In the genomic region with DNA sequence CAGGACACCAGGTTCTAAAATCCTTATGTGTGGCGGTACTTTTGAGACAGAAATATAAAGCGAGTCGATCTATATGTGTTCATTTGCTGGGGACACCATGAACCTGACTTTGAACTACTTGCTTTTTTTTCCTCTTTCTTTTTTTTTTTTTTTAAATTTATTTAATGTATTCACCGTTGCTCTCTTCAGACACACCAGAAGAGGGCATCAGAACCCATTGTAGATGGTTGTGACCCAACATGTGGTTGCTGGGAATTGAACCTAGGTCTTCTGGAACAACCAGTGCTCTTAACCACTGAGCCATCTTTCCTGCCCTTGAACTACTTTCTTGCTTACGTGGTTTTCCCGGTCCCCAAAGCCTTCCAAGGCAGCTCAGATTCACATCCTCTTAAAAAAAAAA, we compare ENCODE assay signal across 8 mouse cellular contexts. TPM values are rescaled to one million over a fixed set of nuclear protein-coding genes. Genes with fewer than 3 reads are reported as not detected.
DNase-seq lines count a peak whose midpoint lies in the region; ATAC-seq lines count a peak whose summit lies in the region.

No protein-coding gene starts in this region.

- WGBS in kidney, embryonic 15.5 days: 41% methylated on average over 6 of the region's 6 CpGs
- WGBS in hindbrain, embryonic 15.5 days: 47% methylated on average over 6 of the region's 6 CpGs
- 48% methylated on average over 6 of the region's 6 CpGs for WGBS in midbrain, embryonic 16.5 days

- ATAC-seq in kidney, embryonic 15.5 days (replicated peaks; ENCODE audit: low FRiP score): no peak
- no peak for ATAC-seq in hindbrain, embryonic 15.5 days (ENCODE audit: low FRiP score, low read depth)
- no peak for ATAC-seq in midbrain, embryonic 16.5 days

- no peaks in the 10 kb centered on the region for H3K9me3 ChIP-seq in kidney, embryonic 15.5 days (replicated peaks)
- H3K9me3 ChIP-seq in hindbrain, embryonic 15.5 days: no peaks in the 10 kb centered on the region
- no peaks in the 10 kb centered on the region for H3K9me3 ChIP-seq in midbrain, embryonic 16.5 days (replicated peaks; ENCODE audit: control insufficient read depth, low read length, poor library complexity, severe bottlenecking)

- H3K4me2 ChIP-seq in kidney, embryonic 15.5 days: peak overlapping the region; percentile 76
- H3K4me2 ChIP-seq in hindbrain, embryonic 15.5 days: peak overlapping the region; percentile 67
- H3K4me2 ChIP-seq in midbrain, embryonic 16.5 days (ENCODE audit: low read length): peak overlapping the region; percentile 73

- no peak for DNase-seq in kidney, adult 18-20 months
- no peak for DNase-seq in right cerebral cortex, postnatal 10 days (ENCODE audit: low spot score in 2 of 2)
- DNase-seq in thymus, postnatal 25 days: no peak
- no peak for DNase-seq in adrenal gland, adult 2 months

- H3K4me1 ChIP-seq in kidney, embryonic 15.5 days: peaks cover 19% of the 10 kb centered on the region
- peaks cover 12% of the 10 kb centered on the region for H3K4me1 ChIP-seq in brown adipose tissue, adult 24 weeks (ENCODE audit: control insufficient read depth, insufficient read depth, insufficient read length, low read length)
- peaks cover 40% of the 10 kb centered on the region for H3K4me1 ChIP-seq in hindbrain, embryonic 15.5 days (replicated peaks)
- H3K4me1 ChIP-seq in midbrain, embryonic 16.5 days (ENCODE audit: control insufficient read depth, insufficient read depth, low read length): peaks cover 30% of the 10 kb centered on the region

- no peaks in the 10 kb centered on the region for H3K27me3 ChIP-seq in kidney, embryonic 15.5 days
- no peaks in the 10 kb centered on the region for H3K27me3 ChIP-seq in hindbrain, embryonic 15.5 days
- no peaks in the 10 kb centered on the region for H3K27me3 ChIP-seq in midbrain, embryonic 16.5 days (ENCODE audit: control insufficient read depth, insufficient read depth, low read depth, low read length)

- peak overlapping the region; percentile 89 for H3K27ac ChIP-seq in kidney, embryonic 15.5 days
- H3K27ac ChIP-seq in brown adipose tissue, adult 24 weeks (replicated peaks; ENCODE audit: low read depth, low read length): peak overlapping the region; percentile 85
- peak overlapping the region; percentile 92 for H3K27ac ChIP-seq in hindbrain, embryonic 15.5 days (replicated peaks)
- peak overlapping the region; percentile 95 for H3K27ac ChIP-seq in midbrain, embryonic 16.5 days (ENCODE audit: low read length)

- H3K9ac ChIP-seq in kidney, embryonic 15.5 days: peak overlapping the region; percentile 89
- peak overlapping the region; percentile 66 for H3K9ac ChIP-seq in hindbrain, embryonic 15.5 days
- peak overlapping the region; percentile 84 for H3K9ac ChIP-seq in midbrain, embryonic 16.5 days (ENCODE audit: low read depth, low read length)

- peak overlapping the region; percentile 99 for H3K4me3 ChIP-seq in kidney, embryonic 15.5 days (replicated peaks)
- H3K4me3 ChIP-seq in brown adipose tissue, adult 24 weeks (ENCODE audit: insufficient read depth, low read depth, low read length): peak overlapping the region; percentile 76
- H3K4me3 ChIP-seq in hindbrain, embryonic 15.5 days: peak overlapping the region; percentile 67
- peak overlapping the region; percentile 84 for H3K4me3 ChIP-seq in midbrain, embryonic 16.5 days (ENCODE audit: low read depth, low read length)

- peaks cover 13% of the 10 kb centered on the region; the same call in 1 of the 2 replicates for H3K36me3 ChIP-seq in kidney, embryonic 15.5 days
- H3K36me3 ChIP-seq in hindbrain, embryonic 15.5 days: no peaks in the 10 kb centered on the region
- no peaks in the 10 kb centered on the region for H3K36me3 ChIP-seq in midbrain, embryonic 16.5 days (ENCODE audit: control insufficient read depth, insufficient read depth, low read length)

RNA-seq across cellular contexts. Expression of a gene that starts 0.5 kb away (rescaled TPM):
- polyA plus RNA-seq in kidney, embryonic 15.5 days (2015; fragmentation: Nextera tagmentation; extraction: Ambion mirVana): 24.3 and 31.1 TPM in 2 replicates
- polyA plus RNA-seq in brown adipose tissue, adult 24 weeks (2012; ENCODE audit: insufficient read depth, insufficient read length, missing spikeins): 12.0 and 24.2 TPM in 2 replicates
- 92.2 and 101 TPM in 2 replicates for polyA plus RNA-seq in hindbrain, embryonic 15.5 days (2015; fragmentation: Nextera tagmentation; extraction: Ambion mirVana)
- polyA plus RNA-seq in midbrain, embryonic 16.5 days (2015; fragmentation: Nextera tagmentation; extraction: Ambion mirVana): 100 and 104 TPM in 2 replicates
- 100 to 1,000 TPM in 1 of 2 experiments, 10 to 100 TPM in 1; 86.6 to 129 TPM for total RNA-seq in adrenal gland, adult 2 months (2021)
- 205 and 241 TPM in 2 replicates for polyA plus RNA-seq in adrenal gland, adult 2 months (2012; rRNA removed)

RNA-seq across cellular contexts. Expression of a gene that starts 23.2 kb away (rescaled TPM):
- polyA plus RNA-seq in kidney, embryonic 15.5 days (2015; fragmentation: Nextera tagmentation; extraction: Ambion mirVana): 219 and 228 TPM in 2 replicates
- 3.0 and 3.4 TPM in 2 replicates for polyA plus RNA-seq in brown adipose tissue, adult 24 weeks (2012; ENCODE audit: insufficient read depth, insufficient read length, missing spikeins)
- polyA plus RNA-seq in hindbrain, embryonic 15.5 days (2015; fragmentation: Nextera tagmentation; extraction: Ambion mirVana): 101 and 112 TPM in 2 replicates
- 86.2 and 100 TPM in 2 replicates for polyA plus RNA-seq in midbrain, embryonic 16.5 days (2015; fragmentation: Nextera tagmentation; extraction: Ambion mirVana)
- 10 to 100 TPM; 26.7 to 39.1 TPM for total RNA-seq in adrenal gland, adult 2 months (2021)
- polyA plus RNA-seq in adrenal gland, adult 2 months (2012; rRNA removed): 2.3 and 4.6 TPM in 2 replicates

RNA-seq across cellular contexts. Expression of a gene that starts 41.0 kb away (rescaled TPM):
- 77.2 and 80.0 TPM in 2 replicates for polyA plus RNA-seq in kidney, embryonic 15.5 days (2015; fragmentation: Nextera tagmentation; extraction: Ambion mirVana)
- 26.0 and 28.7 TPM in 2 replicates for polyA plus RNA-seq in brown adipose tissue, adult 24 weeks (2012; ENCODE audit: insufficient read depth, insufficient read length, missing spikeins)
- polyA plus RNA-seq in hindbrain, embryonic 15.5 days (2015; fragmentation: Nextera tagmentation; extraction: Ambion mirVana): 81.6 and 85.5 TPM in 2 replicates
- polyA plus RNA-seq in midbrain, embryonic 16.5 days (2015; fragmentation: Nextera tagmentation; extraction: Ambion mirVana): 79.7 and 88.6 TPM in 2 replicates
- total RNA-seq in adrenal gland, adult 2 months (2021): 10 to 100 TPM; 70.1 to 73.7 TPM
- polyA plus RNA-seq in adrenal gland, adult 2 months (2012; rRNA removed): 116 and 124 TPM in 2 replicates

RNA-seq across cellular contexts. Expression of a gene that starts 42.4 kb away (rescaled TPM):
- 94.0 and 105 TPM in 2 replicates for polyA plus RNA-seq in kidney, embryonic 15.5 days (2015; fragmentation: Nextera tagmentation; extraction: Ambion mirVana)
- 91.7 and 105 TPM in 2 replicates for polyA plus RNA-seq in brown adipose tissue, adult 24 weeks (2012; ENCODE audit: insufficient read depth, insufficient read length, missing spikeins)
- polyA plus RNA-seq in hindbrain, embryonic 15.5 days (2015; fragmentation: Nextera tagmentation; extraction: Ambion mirVana): 80.1 and 82.3 TPM in 2 replicates
- polyA plus RNA-seq in midbrain, embryonic 16.5 days (2015; fragmentation: Nextera tagmentation; extraction: Ambion mirVana): 72.9 and 77.2 TPM in 2 replicates
- total RNA-seq in adrenal gland, adult 2 months (2021): 100 to 1,000 TPM; 130 to 150 TPM
- 547 and 570 TPM in 2 replicates for polyA plus RNA-seq in adrenal gland, adult 2 months (2012; rRNA removed)

RNA-seq across cellular contexts. Expression of a gene that starts 42.4 kb away (rescaled TPM):
- 31.5 and 33.1 TPM in 2 replicates for polyA plus RNA-seq in kidney, embryonic 15.5 days (2015; fragmentation: Nextera tagmentation; extraction: Ambion mirVana)
- 5.9 and 6.6 TPM in 2 replicates for polyA plus RNA-seq in brown adipose tissue, adult 24 weeks (2012; ENCODE audit: insufficient read depth, insufficient read length, missing spikeins)
- polyA plus RNA-seq in hindbrain, embryonic 15.5 days (2015; fragmentation: Nextera tagmentation; extraction: Ambion mirVana): 27.0 and 30.5 TPM in 2 replicates
- polyA plus RNA-seq in midbrain, embryonic 16.5 days (2015; fragmentation: Nextera tagmentation; extraction: Ambion mirVana): 28.6 and 28.8 TPM in 2 replicates
- 10 to 100 TPM; 39.9 to 48.0 TPM for total RNA-seq in adrenal gland, adult 2 months (2021)
- polyA plus RNA-seq in adrenal gland, adult 2 months (2012; rRNA removed): 58.3 and 58.4 TPM in 2 replicates

Comparison
In these comparisons a context has a peak if more than half of its experiments do, and no peak if none do; other contexts are left out.
1. RNA of a gene that starts 23.2 kb away (polyA plus RNA-seq): 219 to 228 TPM in kidney, embryonic 15.5 days, 101 to 112 TPM in hindbrain, embryonic 15.5 days and 86.2 to 100 TPM in midbrain, embryonic 16.5 days; 2.3 to 4.6 TPM in adrenal gland, adult 2 months and 3.0 to 3.4 TPM in brown adipose tissue, adult 24 weeks; every median in the first group is over 10 times any median in the second.
2. Peak in every context shown above with its lines, with median percentiles within 50 percentile points of each other: H3K27ac ChIP-seq, H3K4me2 ChIP-seq, H3K4me3 ChIP-seq and H3K9ac ChIP-seq.